In genomic region chr3:104237846-104238440, GRCm38 (mm10) we compare ENCODE assay signal across 18 mouse cellular contexts. TPM values are rescaled to one million over a fixed set of nuclear protein-coding genes. Genes with fewer than 3 reads are reported as not detected.
A peak's percentile ranks its signal among the peaks of the same experiment; 100 is the strongest.
DNase-seq lines count a peak whose midpoint lies in the region; ATAC-seq and TF ChIP-seq lines count a peak whose summit lies in the region.
"Had no signal": no experiment of that assay in that cellular context is flagged by ENCODE, and none has a peak within 500 bp of the region (broad histone marks: within the 10 kb centered on the region; RNA-seq: fewer than 3 reads in every experiment).

No protein-coding gene starts in this region.

- H3K27ac ChIP-seq in forebrain, postnatal 0 days (ENCODE audit: low read depth, low read length): no peak overlapping the region
- no peak overlapping the region for H3K27ac ChIP-seq in forebrain, embryonic 16.5 days (ENCODE audit: low read length)
- H3K27ac ChIP-seq in lung, embryonic 15.5 days: peak overlapping the region; percentile 2; the same call in 1 of the 2 replicates
- H3K27ac ChIP-seq in hindbrain, embryonic 14.5 days: peak overlapping the region; percentile 52; the same call in 1 of the 2 replicates
- peak overlapping the region; percentile 83 for H3K27ac ChIP-seq in neural tube, embryonic 13.5 days (replicated peaks)
- H3K27ac ChIP-seq: embryonic facial prominence, embryonic 12.5 days; liver, embryonic 15.5 days had no signal

- no peak overlapping the region for H3K4me3 ChIP-seq in forebrain, postnatal 0 days (ENCODE audit: low read depth, low read length)
- no peak overlapping the region for H3K4me3 ChIP-seq in forebrain, embryonic 16.5 days (replicated peaks; ENCODE audit: low read length)
- no peak overlapping the region for H3K4me3 ChIP-seq in lung, embryonic 15.5 days
- no peak overlapping the region for H3K4me3 ChIP-seq in hindbrain, embryonic 14.5 days (replicated peaks; ENCODE audit: low read length)
- no peak overlapping the region for H3K4me3 ChIP-seq in neural tube, embryonic 13.5 days
- H3K4me3 ChIP-seq: embryonic facial prominence, embryonic 12.5 days; liver, embryonic 15.5 days had no signal

- no peaks in the 10 kb centered on the region for H3K27me3 ChIP-seq in forebrain, postnatal 0 days (ENCODE audit: insufficient read depth, low read length)
- H3K27me3 ChIP-seq in forebrain, embryonic 16.5 days (replicated peaks; ENCODE audit: control insufficient read depth, insufficient read depth, low read length): no peaks in the 10 kb centered on the region
- no peaks in the 10 kb centered on the region for H3K27me3 ChIP-seq in lung, embryonic 15.5 days
- H3K27me3 ChIP-seq in hindbrain, embryonic 14.5 days (ENCODE audit: control insufficient read depth, insufficient read depth, low read length): no peaks in the 10 kb centered on the region
- no peaks in the 10 kb centered on the region for H3K27me3 ChIP-seq in neural tube, embryonic 13.5 days
- H3K27me3 ChIP-seq: embryonic facial prominence, embryonic 12.5 days; liver, embryonic 15.5 days had no signal

- no peak for TF ChIP-seq CTCF in forebrain, postnatal 0 days (IDR thresholded peaks at IDR 0.05; ENCODE audit: low read depth)

- DNase-seq in forebrain, postnatal 0 days: peak; percentile 20
- DNase-seq in lung, postnatal 14 days: no peak
- no peak for DNase-seq in hindbrain, embryonic 14.5 days (ENCODE audit: low spot score)
- no peak for DNase-seq in layer of hippocampus, postnatal 25 days (ENCODE audit: extremely low spot score in 1 of 2, low spot score in 1 of 2)
- DNase-seq in cerebellum, adult 9-11 months: no peak
- DNase-seq: adrenal gland, adult 2 months; cerebellum, adult 11-12 months; heart, adult 11 months; heart, postnatal 4 days; lung, postnatal 36 days; right cerebral cortex, postnatal 4 days; thymus, postnatal 4 days had no signal

- H3K4me1 ChIP-seq in forebrain, postnatal 0 days (ENCODE audit: insufficient read depth): no peaks in the 10 kb centered on the region
- no peaks in the 10 kb centered on the region for H3K4me1 ChIP-seq in forebrain, embryonic 16.5 days (replicated peaks; ENCODE audit: control insufficient read depth, insufficient read depth, low read length)
- peaks cover 14% of the 10 kb centered on the region; the same call in 1 of the 2 replicates for H3K4me1 ChIP-seq in lung, embryonic 15.5 days
- no peaks in the 10 kb centered on the region for H3K4me1 ChIP-seq in hindbrain, embryonic 14.5 days (replicated peaks; ENCODE audit: control insufficient read depth, insufficient read depth, low read length)
- H3K4me1 ChIP-seq in neural tube, embryonic 13.5 days (replicated peaks): peaks cover 22% of the 10 kb centered on the region
- H3K4me1 ChIP-seq: embryonic facial prominence, embryonic 12.5 days; liver, embryonic 15.5 days had no signal

- H3K36me3 ChIP-seq in forebrain, postnatal 0 days (ENCODE audit: insufficient read depth): no peaks in the 10 kb centered on the region
- H3K36me3 ChIP-seq in forebrain, embryonic 16.5 days (ENCODE audit: control insufficient read depth, insufficient read depth): no peaks in the 10 kb centered on the region
- H3K36me3 ChIP-seq in lung, embryonic 15.5 days: no peaks in the 10 kb centered on the region
- H3K36me3 ChIP-seq in hindbrain, embryonic 14.5 days (replicated peaks; ENCODE audit: control insufficient read depth, insufficient read depth): no peaks in the 10 kb centered on the region
- H3K36me3 ChIP-seq in neural tube, embryonic 13.5 days: no peaks in the 10 kb centered on the region
- H3K36me3 ChIP-seq: embryonic facial prominence, embryonic 12.5 days; liver, embryonic 15.5 days had no signal

- H3K9me3 ChIP-seq in forebrain, postnatal 0 days (ENCODE audit: low read length): no peaks in the 10 kb centered on the region
- no peaks in the 10 kb centered on the region for H3K9me3 ChIP-seq in forebrain, embryonic 16.5 days (ENCODE audit: control insufficient read depth, low read length)
- H3K9me3 ChIP-seq in lung, embryonic 15.5 days: no peaks in the 10 kb centered on the region
- H3K9me3 ChIP-seq in hindbrain, embryonic 14.5 days (ENCODE audit: control insufficient read depth, low read length): no peaks in the 10 kb centered on the region
- H3K9me3 ChIP-seq in neural tube, embryonic 13.5 days: no peaks in the 10 kb centered on the region
- H3K9me3 ChIP-seq: embryonic facial prominence, embryonic 12.5 days; liver, embryonic 15.5 days had no signal

- no peak overlapping the region for H3K4me2 ChIP-seq in forebrain, postnatal 0 days (ENCODE audit: low read depth)
- H3K4me2 ChIP-seq in forebrain, embryonic 16.5 days (ENCODE audit: low read length): no peak overlapping the region
- H3K4me2 ChIP-seq in lung, embryonic 15.5 days: no peak overlapping the region
- peak overlapping the region; percentile 20; the same call in 1 of the 2 replicates for H3K4me2 ChIP-seq in hindbrain, embryonic 14.5 days (replicated peaks)
- peak overlapping the region; percentile 18; the same call in 1 of the 2 replicates for H3K4me2 ChIP-seq in neural tube, embryonic 13.5 days
- H3K4me2 ChIP-seq: embryonic facial prominence, embryonic 12.5 days; liver, embryonic 15.5 days had no signal

- no peak overlapping the region for H3K9ac ChIP-seq in forebrain, postnatal 0 days
- H3K9ac ChIP-seq in forebrain, embryonic 16.5 days (replicated peaks; ENCODE audit: low read depth, low read length): no peak overlapping the region
- H3K9ac ChIP-seq in lung, embryonic 15.5 days: no peak overlapping the region
- H3K9ac ChIP-seq in hindbrain, embryonic 14.5 days: no peak overlapping the region
- H3K9ac ChIP-seq in neural tube, embryonic 13.5 days: 0 out of 2 replicates have a peak overlapping the region, but pooled peaks have one; percentile 5
- H3K9ac ChIP-seq: embryonic facial prominence, embryonic 12.5 days; liver, embryonic 15.5 days had no signal

- WGBS in forebrain, postnatal 0 days: 41% methylated on average over 10 of the region's 10 CpGs
- WGBS in forebrain, embryonic 16.5 days: 56% methylated on average over 10 of the region's 10 CpGs
- WGBS in lung, embryonic 15.5 days: 52% methylated on average over 10 of the region's 10 CpGs
- WGBS in hindbrain, embryonic 14.5 days: 53% methylated on average over 10 of the region's 10 CpGs
- WGBS in neural tube, embryonic 13.5 days: 31% methylated on average over 10 of the region's 10 CpGs

- peak; percentile 59 for ATAC-seq in forebrain, postnatal 0 days
- no peak for ATAC-seq in forebrain, embryonic 16.5 days
- no peak for ATAC-seq in lung, embryonic 15.5 days (ENCODE audit: borderline replicate concordance, extremely low read depth, low FRiP score, low TSS enrichment)
- no peak for ATAC-seq in hindbrain, embryonic 14.5 days (ENCODE audit: low FRiP score)
- ATAC-seq in neural tube, embryonic 13.5 days (ENCODE audit: low read depth): peak; percentile 88
- ATAC-seq: intestine, postnatal 0 days had no signal

RNA-seq across cellular contexts. Expression of gene Magi3, which starts 17.8 kb away (rescaled TPM):
- total RNA-seq in forebrain, postnatal 0 days (2014; rRNA removed): 24.5 and 26.7 TPM in 2 replicates
- polyA plus RNA-seq in forebrain, postnatal 0 days (2015; fragmentation: Nextera tagmentation; extraction: Ambion mirVana): 2.2 and 3.1 TPM in 2 replicates
- 5.2 and 7.6 TPM in 2 replicates for polyA plus RNA-seq in forebrain, embryonic 16.5 days (2015; fragmentation: Nextera tagmentation; extraction: Ambion mirVana)
- polyA plus RNA-seq in lung, embryonic 15.5 days (2015; fragmentation: Nextera tagmentation; extraction: Ambion mirVana): 8.6 and 10.1 TPM in 2 replicates
- 6.8 and 7.1 TPM in 2 replicates for polyA plus RNA-seq in hindbrain, embryonic 14.5 days (2014; fragmentation: Nextera tagmentation; extraction: Ambion mirVana)
- 6.8 and 8.6 TPM in 2 replicates for polyA plus RNA-seq in neural tube, embryonic 13.5 days (2015; fragmentation: Nextera tagmentation; extraction: Ambion mirVana)
- total RNA-seq in layer of hippocampus, postnatal 25 days (2021): 10 to 100 TPM; 28.8 to 29.9 TPM

Comparison
In these comparisons a context has a peak if more than half of its experiments do, and no peak if none do; other contexts are left out.
1. ATAC-seq: peak in forebrain, postnatal 0 days (single experiment) and neural tube, embryonic 13.5 days (single experiment); none in forebrain, embryonic 16.5 days (single experiment), lung, embryonic 15.5 days (single experiment) and hindbrain, embryonic 14.5 days (single experiment).
2. H3K27ac ChIP-seq: peak in lung, embryonic 15.5 days (single experiment), hindbrain, embryonic 14.5 days (single experiment) and neural tube, embryonic 13.5 days (single experiment); none in forebrain, postnatal 0 days (single experiment) and forebrain, embryonic 16.5 days (single experiment).
3. H3K4me2 ChIP-seq: peak in hindbrain, embryonic 14.5 days (single experiment) and neural tube, embryonic 13.5 days (single experiment); none in forebrain, postnatal 0 days (single experiment), forebrain, embryonic 16.5 days (single experiment) and lung, embryonic 15.5 days (single experiment).